Mouse (Mus musculus): Measurements from ENCODE around the gene Pphln1. TPM values are rescaled to one million over a fixed set of nuclear protein-coding genes. Genes with fewer than 3 reads are reported as not detected.
"Not testable (repeated sequence)": the region's sequence is repeated elsewhere in the genome, so short reads cannot be mapped to it uniquely, and the experiment has no call there.

The Pphln1 gene
- total RNA-seq (2017): 33.3 and 36.1 TPM in 2 replicates

DNA sequence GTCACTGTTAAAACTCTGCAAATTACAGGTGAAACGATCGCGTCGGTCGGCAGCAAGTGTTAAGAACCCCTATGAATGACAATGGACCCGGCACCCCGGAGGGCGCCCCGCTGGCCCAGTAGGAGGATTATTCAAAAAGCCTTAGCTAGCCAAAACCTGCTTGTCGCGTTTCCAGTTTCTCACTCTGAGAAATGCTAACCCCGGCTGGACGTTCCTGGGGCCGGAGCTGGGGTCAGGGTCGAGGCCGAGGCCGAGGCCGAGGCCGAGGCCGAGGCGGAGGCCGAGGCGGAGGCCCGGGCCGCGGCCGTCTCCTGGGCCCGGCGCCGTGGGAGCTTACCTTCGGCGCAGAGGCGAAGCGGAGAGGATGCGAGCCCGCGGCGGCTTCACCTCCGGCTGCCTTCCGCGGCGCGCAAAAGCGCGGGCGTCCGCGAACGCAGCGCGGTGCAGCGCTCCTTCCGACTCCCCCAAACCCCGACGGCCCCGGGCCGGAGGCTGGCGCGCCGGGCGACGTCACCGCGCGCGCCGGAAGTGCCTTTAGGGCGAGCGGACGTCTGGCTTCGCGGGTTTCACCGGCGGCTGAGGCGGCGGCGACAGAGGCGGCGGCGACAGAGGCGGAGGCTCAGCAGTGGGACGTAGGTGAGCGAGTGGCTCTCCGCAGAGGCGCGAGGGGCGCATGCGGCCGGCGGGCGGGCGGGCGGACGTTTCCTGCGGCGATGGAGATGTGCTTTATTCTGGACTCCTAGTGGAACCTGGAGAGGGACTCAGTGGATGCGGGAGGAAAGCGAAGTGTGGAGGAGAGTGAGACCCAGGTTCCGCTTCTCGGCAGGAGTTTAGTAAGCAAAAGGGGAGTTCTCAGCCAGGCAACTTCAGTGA lies at the start of gene Pphln1, which contains the start of gene Zcrb1:
TSS of gene Pphln1 (plus strand) at position 525 of the 873 bp plus-strand sequence.
TSS of gene Zcrb1 (minus strand) at position 509 of the 873 bp plus-strand sequence.
- ATAC-seq (replicated peaks in 1 of 2; ENCODE audit: insufficient read depth in 1 of 2, low FRiP score in 2 of 2, low TSS enrichment in 1 of 2, low read depth in 1 of 2, poor library complexity in 2 of 2, severe bottlenecking in 2 of 2): peak; percentile 84 to 95

DNA sequence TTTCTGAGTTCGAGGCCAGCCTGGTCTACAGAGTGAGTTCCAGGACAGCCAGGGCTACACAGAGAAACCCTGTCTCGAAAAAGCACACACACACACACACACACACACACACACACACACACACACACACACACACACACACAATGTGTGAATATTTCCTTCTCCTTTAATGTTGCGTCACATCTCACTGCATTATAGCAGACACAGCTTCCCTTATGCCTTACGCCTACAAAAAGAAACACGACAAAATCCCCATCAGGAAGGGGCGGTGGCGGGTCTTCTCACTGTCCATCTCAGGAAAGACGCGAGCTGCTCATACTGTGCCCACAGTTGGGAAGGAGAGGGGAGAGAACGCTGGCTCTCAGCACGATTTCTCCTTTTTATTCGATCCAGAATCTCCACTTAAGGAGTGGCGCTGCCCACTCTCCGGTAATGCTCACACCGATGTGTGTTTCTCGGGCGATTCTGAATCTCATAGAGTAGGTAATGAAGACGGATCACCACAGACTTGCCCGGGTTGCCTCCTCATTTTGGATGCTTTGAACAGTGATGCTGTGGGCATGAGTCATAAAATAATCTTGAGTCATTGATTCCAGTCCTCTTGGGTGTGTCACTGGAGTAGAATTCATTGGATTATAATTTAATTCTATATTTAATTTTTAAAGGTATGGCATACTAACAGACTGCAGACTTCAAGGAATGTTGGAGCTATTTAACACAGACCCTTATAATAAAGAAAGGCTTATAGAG lies 39.6 kb upstream of the Pphln1 start:
- no peak; a peak in 1 of 4 replicates for ATAC-seq (replicated peaks in 1 of 2; ENCODE audit: insufficient read depth in 1 of 2, low FRiP score in 2 of 2, low TSS enrichment in 1 of 2, low read depth in 1 of 2, poor library complexity in 2 of 2, severe bottlenecking in 2 of 2)

DNA sequence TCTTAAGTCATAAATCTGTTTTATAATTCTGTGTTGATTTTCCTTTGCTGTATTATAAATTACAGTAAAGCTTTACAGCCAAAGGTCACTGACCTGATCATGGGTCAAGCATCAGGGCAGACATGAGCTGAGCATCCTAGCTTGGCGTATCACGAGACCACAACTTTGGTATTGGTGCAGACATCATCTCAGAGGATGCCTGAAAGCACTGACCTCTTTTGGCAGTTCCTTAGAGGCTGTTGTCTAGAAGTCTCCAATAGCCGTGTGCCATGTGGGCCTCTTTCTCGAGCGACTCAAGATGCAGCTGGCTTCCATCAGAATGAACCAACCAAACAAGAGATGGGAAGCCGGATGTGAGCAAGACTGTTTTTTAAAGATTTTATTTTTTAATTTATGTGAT lies 32.6 kb upstream of the Pphln1 start:
- ATAC-seq (replicated peaks in 1 of 2; ENCODE audit: insufficient read depth in 1 of 2, low FRiP score in 2 of 2, low TSS enrichment in 1 of 2, low read depth in 1 of 2, poor library complexity in 2 of 2, severe bottlenecking in 2 of 2): no peak

DNA sequence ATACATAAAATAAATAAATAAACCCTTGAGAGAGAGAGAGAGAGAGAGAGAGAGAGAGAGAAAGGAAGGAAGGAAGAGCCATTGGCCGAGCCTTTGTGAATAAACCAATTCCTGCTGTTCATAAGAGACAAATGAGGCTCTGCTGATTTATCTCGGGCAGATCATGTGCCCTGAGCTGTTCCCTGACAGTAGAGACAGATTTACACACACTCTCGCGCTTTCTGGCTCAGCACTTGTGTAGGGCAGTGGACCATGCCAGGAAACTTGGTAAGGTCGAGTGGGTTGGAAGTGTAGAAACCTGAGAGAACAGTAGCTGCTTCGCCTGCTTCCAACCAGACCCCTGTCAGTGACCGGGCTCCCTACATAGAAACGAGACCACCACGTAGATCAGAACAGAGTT lies 29.6 kb upstream of the Pphln1 start:
- ATAC-seq (replicated peaks in 1 of 2; ENCODE audit: insufficient read depth in 1 of 2, low FRiP score in 2 of 2, low TSS enrichment in 1 of 2, low read depth in 1 of 2, poor library complexity in 2 of 2, severe bottlenecking in 2 of 2): no peak

DNA sequence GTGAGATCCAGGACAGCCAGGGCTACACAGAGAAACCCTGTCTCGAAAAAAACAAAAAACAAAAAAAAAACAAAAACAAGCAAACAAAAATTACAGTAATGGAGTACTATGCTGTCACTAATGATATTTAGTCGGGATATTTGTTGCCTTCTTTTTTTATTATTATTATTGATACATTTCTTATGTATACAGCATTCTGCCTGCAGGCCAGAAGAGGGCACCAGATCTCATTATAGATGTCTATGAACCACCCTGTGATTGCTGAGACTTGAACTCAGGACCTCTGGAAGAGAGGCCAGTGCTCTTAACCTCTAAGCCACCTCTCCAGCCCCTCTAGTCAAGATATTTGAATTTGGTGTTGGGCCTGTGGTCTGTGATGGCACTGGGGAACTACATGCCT lies 26.3 kb upstream of the Pphln1 start:
- ATAC-seq (replicated peaks in 1 of 2; ENCODE audit: insufficient read depth in 1 of 2, low FRiP score in 2 of 2, low TSS enrichment in 1 of 2, low read depth in 1 of 2, poor library complexity in 2 of 2, severe bottlenecking in 2 of 2): no peak

DNA sequence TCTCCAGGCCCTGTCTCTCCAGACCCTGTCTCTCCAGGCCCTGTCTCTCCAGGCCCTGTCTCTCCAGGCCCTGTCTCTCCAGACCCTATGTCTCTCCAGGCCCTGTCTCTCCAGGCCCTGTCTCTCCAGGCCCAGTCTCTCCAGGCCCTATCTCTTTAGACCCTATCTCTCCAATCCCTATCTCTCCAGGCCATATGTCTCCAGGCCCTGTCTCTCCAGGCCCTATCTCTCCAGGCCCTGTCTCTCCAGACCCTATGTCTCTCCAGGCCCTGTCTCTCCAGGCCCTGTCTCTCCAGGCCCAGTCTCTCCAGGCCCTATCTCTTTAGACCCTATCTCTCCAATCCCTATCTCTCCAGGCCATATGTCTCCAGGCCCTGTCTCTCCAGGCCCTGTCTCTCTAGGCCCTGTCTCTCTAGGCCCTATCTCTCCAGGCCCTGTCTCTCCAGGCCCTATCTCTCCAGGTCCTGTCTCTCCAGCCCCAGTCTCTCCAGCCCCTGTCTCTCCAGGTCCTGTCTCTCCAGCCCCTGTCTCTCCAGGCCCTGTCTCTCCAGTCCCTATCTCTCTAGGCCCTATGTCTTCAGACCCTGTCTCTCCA lies 25.5 kb upstream of the Pphln1 start:
- ATAC-seq (replicated peaks in 1 of 2; ENCODE audit: insufficient read depth in 1 of 2, low FRiP score in 2 of 2, low TSS enrichment in 1 of 2, low read depth in 1 of 2, poor library complexity in 2 of 2, severe bottlenecking in 2 of 2): not testable (repeated sequence)

DNA sequence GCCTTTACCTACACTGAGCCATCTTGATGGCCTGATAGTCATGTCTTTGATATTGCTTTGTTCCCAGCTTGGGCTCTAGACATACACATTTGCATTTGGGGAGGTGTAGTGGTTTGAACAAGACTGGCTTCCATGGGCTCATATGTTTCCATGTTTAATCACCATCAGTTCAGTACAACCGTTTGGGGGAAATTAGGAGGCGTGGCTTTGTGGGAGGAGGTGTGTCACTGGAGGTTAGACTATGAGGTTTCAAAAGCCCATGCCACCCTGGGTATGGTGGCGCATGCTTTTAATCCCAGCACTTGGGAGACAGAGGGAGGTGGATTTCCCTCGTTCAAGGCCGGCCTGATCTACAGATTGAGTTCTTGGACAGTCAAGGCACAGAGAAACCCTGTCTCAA lies 22.5 kb upstream of the Pphln1 start:
- ATAC-seq (replicated peaks in 1 of 2; ENCODE audit: insufficient read depth in 1 of 2, low FRiP score in 2 of 2, low TSS enrichment in 1 of 2, low read depth in 1 of 2, poor library complexity in 2 of 2, severe bottlenecking in 2 of 2): no peak

DNA sequence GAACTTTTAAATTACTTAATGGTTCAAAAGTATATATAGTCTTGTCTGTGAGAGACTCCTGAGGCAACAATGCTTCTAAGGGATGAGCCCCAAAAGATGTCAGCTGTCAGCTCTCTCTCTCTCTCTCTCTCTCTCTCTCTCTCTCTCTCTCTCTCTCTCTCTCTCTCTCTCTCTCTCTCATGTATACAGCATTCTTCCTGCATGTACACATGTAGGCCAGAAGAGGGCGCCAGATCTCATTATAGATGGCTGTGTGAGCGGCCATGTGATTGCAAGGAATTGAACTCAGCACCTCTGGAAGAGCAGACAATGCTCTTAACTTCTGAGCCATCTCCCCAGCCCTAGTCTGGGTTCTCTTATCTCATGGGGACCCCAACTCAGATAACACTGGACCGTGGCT lies 19.0 kb upstream of the Pphln1 start:
- peak in 1 of 2 experiments; percentile 48; a peak in 2 of 4 replicates for ATAC-seq (replicated peaks in 1 of 2; ENCODE audit: insufficient read depth in 1 of 2, low FRiP score in 2 of 2, low TSS enrichment in 1 of 2, low read depth in 1 of 2, poor library complexity in 2 of 2, severe bottlenecking in 2 of 2)

DNA sequence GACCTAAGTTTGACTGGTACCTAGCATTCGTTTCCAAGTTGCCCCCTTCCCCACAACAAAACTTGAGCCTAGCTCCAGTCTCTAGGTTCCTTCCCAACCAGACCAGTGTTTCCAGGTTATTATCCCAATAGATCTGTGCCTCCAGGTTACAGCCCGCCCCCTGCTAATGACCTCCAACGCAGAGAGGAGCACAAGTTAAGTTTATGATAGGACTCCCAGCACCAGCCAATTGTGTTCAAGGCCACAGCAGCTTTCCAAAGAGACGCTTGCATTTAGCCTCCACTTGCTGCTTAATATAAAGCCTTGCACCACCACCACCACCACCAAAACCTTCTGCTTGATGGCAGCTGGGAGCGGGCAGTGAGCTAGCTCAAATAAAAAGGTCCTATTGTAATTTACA lies 16.8 kb upstream of the Pphln1 start:
- ATAC-seq (replicated peaks in 1 of 2; ENCODE audit: insufficient read depth in 1 of 2, low FRiP score in 2 of 2, low TSS enrichment in 1 of 2, low read depth in 1 of 2, poor library complexity in 2 of 2, severe bottlenecking in 2 of 2): no peak

DNA sequence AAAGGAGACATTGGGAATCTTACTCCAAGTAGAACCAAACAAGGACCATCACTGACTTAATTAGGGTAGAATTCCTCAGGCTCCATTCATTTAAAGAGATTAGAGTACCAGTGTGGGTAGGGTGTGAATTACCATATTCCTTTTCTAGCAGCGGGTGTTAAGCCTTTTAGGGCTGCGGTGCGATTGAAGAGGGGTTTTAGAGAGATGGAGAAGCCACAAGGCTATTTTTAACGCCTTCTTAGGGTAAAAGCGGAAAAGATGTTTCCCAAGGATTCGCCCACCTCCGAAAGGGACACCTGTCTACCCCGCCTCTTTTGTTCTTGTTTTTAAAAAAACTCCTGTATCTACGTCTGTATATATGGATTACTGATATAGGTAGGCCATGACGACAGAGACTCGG lies 881 bp upstream of the Pphln1 start:
- ATAC-seq (replicated peaks in 1 of 2; ENCODE audit: insufficient read depth in 1 of 2, low FRiP score in 2 of 2, low TSS enrichment in 1 of 2, low read depth in 1 of 2, poor library complexity in 2 of 2, severe bottlenecking in 2 of 2): no peak

DNA sequence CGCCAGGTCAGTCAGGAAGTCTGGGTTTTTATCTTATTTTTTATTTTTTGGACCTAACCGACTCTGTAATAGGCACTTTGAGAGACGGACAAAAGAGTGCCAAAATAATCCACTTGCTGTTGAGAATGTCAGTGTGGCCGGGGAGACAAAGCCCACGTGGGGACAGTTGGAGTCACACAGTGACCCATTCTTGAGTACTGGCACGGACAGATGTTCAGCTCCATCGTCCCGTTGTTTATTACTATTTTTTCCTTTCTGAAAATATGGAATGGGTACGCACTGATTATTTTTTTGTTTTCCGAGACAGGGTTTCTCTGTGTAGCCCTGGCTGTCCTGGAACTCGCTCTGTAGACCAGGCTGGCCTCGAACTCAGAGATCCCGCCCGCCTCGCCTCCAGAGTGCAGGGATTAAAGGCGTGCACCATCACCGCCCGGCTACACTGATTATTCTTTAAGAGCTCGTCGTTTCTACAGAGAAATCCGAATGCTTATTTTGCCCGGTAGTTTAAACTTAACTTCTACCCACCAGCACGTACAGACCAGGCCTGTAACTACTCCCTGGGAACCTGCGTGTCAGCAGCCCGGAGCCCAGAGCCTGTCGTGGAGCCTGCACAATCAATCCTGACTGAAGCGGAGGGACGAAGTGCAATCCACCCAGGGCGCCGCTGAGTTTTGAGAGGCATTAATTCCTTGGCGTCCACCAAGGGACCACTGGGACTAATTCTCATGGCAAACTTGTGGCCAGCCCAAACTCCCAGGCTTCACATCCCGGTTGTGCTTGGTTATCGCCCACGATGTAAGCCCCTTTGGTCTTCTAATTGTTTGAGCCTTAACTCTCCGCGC lies 770 bp downstream of the Pphln1 start:
- ATAC-seq (replicated peaks in 1 of 2; ENCODE audit: insufficient read depth in 1 of 2, low FRiP score in 2 of 2, low TSS enrichment in 1 of 2, low read depth in 1 of 2, poor library complexity in 2 of 2, severe bottlenecking in 2 of 2): no peak

DNA sequence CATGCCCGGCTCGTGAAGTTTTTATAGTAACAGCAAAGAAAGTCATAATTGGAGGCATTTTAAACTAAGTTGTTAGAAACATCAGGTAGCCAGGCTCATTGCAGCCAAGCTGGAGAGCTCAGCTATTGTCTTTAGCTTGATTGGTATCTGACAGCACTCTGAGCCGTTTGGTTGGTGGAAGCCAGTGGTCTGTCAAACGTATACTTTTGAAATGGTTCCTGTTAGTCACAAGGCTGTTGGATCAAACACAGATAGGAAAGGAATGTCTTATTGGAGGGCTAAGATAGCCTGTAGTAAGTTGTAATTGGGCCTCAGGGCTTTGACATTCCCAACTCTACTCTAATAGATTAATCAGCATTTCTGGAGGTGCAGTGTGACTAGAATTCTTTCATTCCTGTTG lies 3.3 kb downstream of the Pphln1 start:
- no peak for ATAC-seq (replicated peaks in 1 of 2; ENCODE audit: insufficient read depth in 1 of 2, low FRiP score in 2 of 2, low TSS enrichment in 1 of 2, low read depth in 1 of 2, poor library complexity in 2 of 2, severe bottlenecking in 2 of 2)

DNA sequence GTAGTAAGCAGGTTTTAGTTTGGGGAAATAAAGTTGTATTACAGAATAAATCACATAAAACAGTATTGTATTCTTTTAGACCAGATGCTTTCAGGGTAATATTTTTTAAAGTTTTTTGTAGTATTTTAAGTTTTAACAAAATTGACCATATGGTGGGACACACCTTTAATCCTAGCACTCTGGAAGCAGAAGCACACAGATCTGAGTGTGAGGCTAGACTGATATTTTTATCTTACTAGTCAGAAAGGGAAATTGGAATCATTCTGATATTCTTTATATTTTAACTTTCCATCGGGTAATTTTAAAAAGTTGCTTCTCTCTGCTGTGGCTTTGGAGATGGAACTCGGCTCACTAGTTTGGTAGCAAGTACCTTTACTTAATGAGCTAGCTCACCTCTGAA lies 4.6 kb downstream of the Pphln1 start:
- no peak for ATAC-seq (replicated peaks in 1 of 2; ENCODE audit: insufficient read depth in 1 of 2, low FRiP score in 2 of 2, low TSS enrichment in 1 of 2, low read depth in 1 of 2, poor library complexity in 2 of 2, severe bottlenecking in 2 of 2)

DNA sequence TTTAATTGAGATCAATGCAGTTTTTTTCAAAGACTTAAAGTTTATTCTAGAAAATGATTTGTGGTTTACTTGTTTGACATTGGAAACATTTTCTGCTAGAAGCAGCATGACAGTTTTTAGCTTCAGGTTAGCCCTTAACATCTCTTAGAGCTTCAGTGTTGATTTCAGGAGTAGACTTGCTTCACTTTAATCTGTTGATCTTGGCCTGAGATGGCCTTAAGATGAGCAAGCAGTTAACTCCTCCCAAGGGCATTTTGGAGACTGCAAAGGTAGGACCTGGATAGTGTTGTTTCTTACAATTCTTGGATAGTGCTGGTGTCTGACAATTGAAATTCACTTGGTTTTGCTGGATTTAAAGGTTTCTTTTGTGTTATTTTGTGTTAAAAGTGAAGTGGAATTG lies 6.7 kb downstream of the Pphln1 start:
- no peak for ATAC-seq (replicated peaks in 1 of 2; ENCODE audit: insufficient read depth in 1 of 2, low FRiP score in 2 of 2, low TSS enrichment in 1 of 2, low read depth in 1 of 2, poor library complexity in 2 of 2, severe bottlenecking in 2 of 2)

DNA sequence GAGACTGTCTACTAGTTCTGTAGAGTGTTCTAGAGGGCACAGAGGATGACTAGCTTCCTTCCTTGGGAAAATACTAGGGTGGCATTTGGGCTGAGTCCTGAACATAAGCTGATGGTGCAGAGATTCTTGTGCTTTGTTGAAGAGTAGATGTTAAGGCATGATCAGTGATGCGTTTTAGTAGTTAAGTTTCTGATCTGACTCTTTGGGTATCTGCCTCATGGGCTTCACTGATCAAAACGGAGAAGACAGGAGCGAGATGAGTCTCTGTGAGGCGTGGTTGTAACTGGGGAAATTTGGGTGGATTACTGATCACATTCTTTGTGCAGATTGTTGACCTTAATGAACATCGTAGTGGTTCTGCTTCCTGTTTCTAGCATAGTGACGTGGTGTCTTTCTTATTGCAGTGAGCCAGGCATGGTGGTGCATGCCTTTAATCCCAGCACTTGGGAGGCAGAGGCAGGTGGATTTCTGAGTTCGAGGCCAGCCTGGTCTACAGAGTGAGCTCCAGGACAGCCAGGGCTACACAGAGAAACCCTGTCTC lies 7.4 kb downstream of the Pphln1 start:
- ATAC-seq (replicated peaks in 1 of 2; ENCODE audit: insufficient read depth in 1 of 2, low FRiP score in 2 of 2, low TSS enrichment in 1 of 2, low read depth in 1 of 2, poor library complexity in 2 of 2, severe bottlenecking in 2 of 2): 0 out of 4 replicates have a peak, but pooled peaks of 1 of the 2 experiments have one; percentile 15

DNA sequence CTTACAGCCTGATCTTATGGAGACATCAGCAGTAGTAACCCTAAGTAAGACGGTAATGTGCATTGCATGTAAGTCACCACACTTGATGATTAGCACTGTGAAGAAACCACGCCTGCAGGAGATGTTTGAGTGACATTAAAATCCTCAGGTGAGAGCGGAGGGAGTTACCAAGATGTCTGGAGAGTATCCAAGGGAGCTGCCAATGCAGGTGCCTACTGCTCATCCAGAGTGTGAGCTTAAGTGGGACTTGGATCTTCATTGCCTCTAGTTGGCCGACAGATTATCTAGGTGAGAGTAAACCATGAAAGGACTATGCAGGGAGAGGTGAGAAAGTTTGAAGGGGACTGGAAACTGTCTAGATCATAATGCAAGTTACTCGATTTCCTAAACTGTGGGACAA lies 8.3 kb downstream of the Pphln1 start:
- no peak for ATAC-seq (replicated peaks in 1 of 2; ENCODE audit: insufficient read depth in 1 of 2, low FRiP score in 2 of 2, low TSS enrichment in 1 of 2, low read depth in 1 of 2, poor library complexity in 2 of 2, severe bottlenecking in 2 of 2)

DNA sequence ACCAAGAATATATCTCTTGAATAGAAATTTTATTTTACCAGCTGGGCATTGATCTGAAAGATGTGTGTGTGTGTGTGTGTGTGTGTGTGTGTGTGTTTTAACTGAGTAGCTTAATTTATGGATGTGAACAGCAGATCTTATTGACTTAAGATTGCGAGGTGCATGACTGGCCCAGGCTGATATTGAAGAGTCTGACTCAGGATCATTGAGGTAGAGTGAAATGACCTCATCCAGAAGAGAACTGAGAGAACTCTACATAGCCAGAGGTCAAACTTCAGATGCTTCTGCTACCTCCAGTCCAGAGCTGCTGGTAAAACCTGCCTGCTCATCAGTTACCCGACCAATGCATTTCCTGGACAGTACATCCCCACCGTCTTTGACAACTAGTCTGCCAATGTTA lies 14.3 kb downstream of the Pphln1 start:
- no peak for ATAC-seq (replicated peaks in 1 of 2; ENCODE audit: insufficient read depth in 1 of 2, low FRiP score in 2 of 2, low TSS enrichment in 1 of 2, low read depth in 1 of 2, poor library complexity in 2 of 2, severe bottlenecking in 2 of 2)
